ENCODE assay signal across 13 mouse cellular contexts in the genomic region with DNA sequence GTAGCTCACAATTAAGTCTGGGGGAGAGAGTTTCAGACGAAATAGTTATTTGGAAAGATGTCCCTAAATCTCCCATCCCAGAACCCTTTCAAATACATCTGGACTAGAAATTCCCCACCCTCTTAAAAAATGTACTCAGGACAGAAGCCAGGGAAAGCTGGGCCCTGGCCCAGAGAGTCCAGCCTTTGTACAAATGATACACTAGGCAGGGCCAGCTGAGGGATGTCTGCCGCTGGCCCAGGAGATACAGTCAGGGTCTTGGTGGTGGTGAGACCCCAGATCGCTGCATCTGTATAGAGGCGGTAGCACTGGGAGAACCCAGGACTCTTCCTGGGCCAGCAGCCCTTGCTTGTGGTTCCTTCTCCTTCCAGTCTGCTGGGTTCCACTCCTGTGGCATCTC. TPM values are rescaled to one million over a fixed set of nuclear protein-coding genes. Genes with fewer than 3 reads are reported as not detected.
DNase-seq lines count a peak whose midpoint lies in the region; ATAC-seq lines count a peak whose summit lies in the region.
"Had no signal": no experiment of that assay in that cellular context is flagged by ENCODE, and none has a peak within 500 bp of the region (broad histone marks: within the 10 kb centered on the region; RNA-seq: fewer than 3 reads in every experiment).

No protein-coding gene starts in this region.

- no peaks in the 10 kb centered on the region for H3K9me3 ChIP-seq in stomach, embryonic 15.5 days
- H3K9me3 ChIP-seq: liver, embryonic 13.5 days had no signal

- H3K9ac ChIP-seq in stomach, embryonic 15.5 days, result no peak overlapping the region
- H3K9ac ChIP-seq: forebrain, postnatal 0 days; liver, embryonic 13.5 days had no signal

- H3K4me1 ChIP-seq in stomach, embryonic 15.5 days, result peaks cover 13% of the 10 kb centered on the region; the same call in 1 of the 2 replicates
- H3K4me1 ChIP-seq: liver, embryonic 13.5 days had no signal

- H3K27ac ChIP-seq in stomach, embryonic 15.5 days, result peak overlapping the region; percentile 95
- H3K27ac ChIP-seq: liver, embryonic 13.5 days had no signal

- H3K36me3 ChIP-seq in stomach, embryonic 15.5 days, result no peaks in the 10 kb centered on the region
- H3K36me3 ChIP-seq: liver, embryonic 13.5 days had no signal

- no peak overlapping the region for H3K4me3 ChIP-seq in stomach, embryonic 15.5 days (replicated peaks)
- H3K4me3 ChIP-seq: liver, embryonic 13.5 days had no signal

- no peaks in the 10 kb centered on the region for H3K27me3 ChIP-seq in stomach, embryonic 15.5 days (replicated peaks)
- H3K27me3 ChIP-seq: liver, embryonic 13.5 days had no signal

- ATAC-seq in stomach, embryonic 15.5 days (ENCODE audit: insufficient read depth, low FRiP score, low read depth), result peak; percentile 19; the same call in 1 of the 2 replicates
- ATAC-seq: forebrain, postnatal 0 days; inflammation-experienced regulatory T-cells, adult 6 months had no signal

- 54% methylated on average over 4 of the region's 4 CpGs for WGBS in stomach, embryonic 15.5 days

- H3K4me2 ChIP-seq in stomach, embryonic 15.5 days, result no peak overlapping the region
- H3K4me2 ChIP-seq: liver, embryonic 13.5 days had no signal

- DNase-seq in testis, postnatal 10 days (ENCODE audit: low spot score), result peak; percentile 50
- no peak for DNase-seq in testis, postnatal 14 days (ENCODE audit: low spot score)
- DNase-seq in heart, adult 8-10 months (ENCODE audit: low spot score), result peak; percentile 72
- DNase-seq in kidney, postnatal 4 days, result peak; percentile 68 to 74
- DNase-seq in MN1 (ENCODE audit: low spot score), result no peak
- DNase-seq in cerebellum, postnatal 36 days, result no peak
- no peak for DNase-seq in ovary, postnatal 36 days (ENCODE audit: low spot score)
- DNase-seq: cerebellum, adult 8-10 months; forebrain, postnatal 0 days; liver, embryonic 13.5 days; thymus, adult 18-20 months had no signal

RNA-seq across cellular contexts. Expression of gene Col6a2, which starts 20.6 kb away (rescaled TPM):
- total RNA-seq in heart, adult 8-10 months (2022), result 10 to 100 TPM; 27.7 to 45.4 (median 40.4) TPM
- 294 and 297 TPM in 2 replicates for polyA plus RNA-seq in stomach, embryonic 15.5 days (2015; fragmentation: Nextera tagmentation; extraction: Ambion mirVana)
- polyA plus RNA-seq: inflammation-experienced regulatory T-cells, adult 6 months had no signal

Comparison
In these comparisons a context has a peak if more than half of its experiments do, and no peak if none do; other contexts are left out.
1. DNase-seq: peak in testis, postnatal 10 days (single experiment), heart, adult 8-10 months (single experiment) and kidney, postnatal 4 days (2 of 2); none in testis, postnatal 14 days (single experiment), MN1 (single experiment), cerebellum, postnatal 36 days (0 of 2) and ovary, postnatal 36 days (single experiment).